Mouse (Mus musculus): ENCODE measurements around the gene Arxes2. TPM values are rescaled to one million over a fixed set of nuclear protein-coding genes. Genes with fewer than 3 reads are reported as not detected.
"Not testable (repeated sequence)": the region's sequence is repeated elsewhere in the genome, so short reads cannot be mapped to it uniquely, and the experiment has no call there.

Gene Arxes2
- polyA plus RNA-seq, 1 experiment = not detected

DNA sequence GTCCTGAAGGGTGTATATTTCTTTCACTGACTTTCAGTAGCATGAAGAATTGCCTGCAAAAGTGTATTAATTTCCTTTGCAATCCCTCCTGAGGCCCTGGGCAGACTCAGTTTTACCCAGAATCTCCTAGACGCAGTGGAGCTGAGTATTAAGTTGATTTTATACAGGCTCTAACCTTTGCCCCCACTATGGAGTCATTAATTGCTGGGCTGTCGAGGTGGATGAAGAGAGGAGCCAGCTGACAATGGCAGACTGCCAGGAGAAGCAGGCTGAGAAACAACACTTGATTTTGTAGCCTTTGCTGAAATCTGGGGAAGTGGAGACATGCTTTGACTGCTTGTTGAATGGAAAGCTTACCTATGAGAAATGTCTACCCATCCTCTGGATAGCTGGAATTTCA, 20.8 kb downstream of the Arxes2 start:
- Histone ChIP-seq H3K4me1 (ENCODE audit: control insufficient read depth, insufficient read depth, low read length) (no peaks in the 10 kb centered on the region), H3K4me3 (ENCODE audit: insufficient read depth, low read depth, low read length) (no peak overlapping the region), H3K27ac (ENCODE audit: insufficient read depth, low read depth, low read length) (no peak overlapping the region)
- no peak for TF ChIP-seq POLR2A (IDR thresholded peaks at IDR 0.05; ENCODE audit: insufficient read depth, low read depth, low read length)
- TF ChIP-seq CTCF (IDR thresholded peaks at IDR 0.05; ENCODE audit: insufficient read depth, low read depth, low read length) = no peak
- 23% methylated on average over 2 of the region's 2 CpGs for WGBS

DNA sequence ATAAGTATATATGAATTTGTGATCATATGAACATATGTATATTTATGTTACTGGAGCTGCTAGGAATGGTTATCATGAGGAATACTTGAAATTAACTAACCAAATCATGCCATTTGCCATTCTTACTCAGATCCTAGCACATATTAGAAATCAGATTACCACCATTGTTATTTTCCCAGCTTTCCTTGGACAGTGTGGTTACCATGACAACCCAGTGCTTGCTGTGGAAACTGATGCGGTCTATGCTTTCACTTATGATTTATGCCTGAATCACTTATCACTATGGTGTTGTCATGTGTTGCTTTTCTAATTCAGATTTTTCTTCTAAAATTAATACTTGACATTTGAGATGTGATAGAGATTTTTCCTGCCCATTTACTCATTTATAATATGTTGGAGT, 36.7 kb downstream of the Arxes2 start:
- TF ChIP-seq CTCF (IDR thresholded peaks at IDR 0.05; ENCODE audit: insufficient read depth, low read depth, low read length) = no peak
- no peak for TF ChIP-seq POLR2A (IDR thresholded peaks at IDR 0.05; ENCODE audit: insufficient read depth, low read depth, low read length)
- Histone ChIP-seq H3K27ac (ENCODE audit: insufficient read depth, low read depth, low read length) (no peak overlapping the region), H3K4me1 (ENCODE audit: control insufficient read depth, insufficient read depth, low read length) (no peaks in the 10 kb centered on the region), H3K4me3 (ENCODE audit: insufficient read depth, low read depth, low read length) (no peak overlapping the region)
- 60% methylated on average over 1 of the region's 1 CpGs for WGBS

DNA sequence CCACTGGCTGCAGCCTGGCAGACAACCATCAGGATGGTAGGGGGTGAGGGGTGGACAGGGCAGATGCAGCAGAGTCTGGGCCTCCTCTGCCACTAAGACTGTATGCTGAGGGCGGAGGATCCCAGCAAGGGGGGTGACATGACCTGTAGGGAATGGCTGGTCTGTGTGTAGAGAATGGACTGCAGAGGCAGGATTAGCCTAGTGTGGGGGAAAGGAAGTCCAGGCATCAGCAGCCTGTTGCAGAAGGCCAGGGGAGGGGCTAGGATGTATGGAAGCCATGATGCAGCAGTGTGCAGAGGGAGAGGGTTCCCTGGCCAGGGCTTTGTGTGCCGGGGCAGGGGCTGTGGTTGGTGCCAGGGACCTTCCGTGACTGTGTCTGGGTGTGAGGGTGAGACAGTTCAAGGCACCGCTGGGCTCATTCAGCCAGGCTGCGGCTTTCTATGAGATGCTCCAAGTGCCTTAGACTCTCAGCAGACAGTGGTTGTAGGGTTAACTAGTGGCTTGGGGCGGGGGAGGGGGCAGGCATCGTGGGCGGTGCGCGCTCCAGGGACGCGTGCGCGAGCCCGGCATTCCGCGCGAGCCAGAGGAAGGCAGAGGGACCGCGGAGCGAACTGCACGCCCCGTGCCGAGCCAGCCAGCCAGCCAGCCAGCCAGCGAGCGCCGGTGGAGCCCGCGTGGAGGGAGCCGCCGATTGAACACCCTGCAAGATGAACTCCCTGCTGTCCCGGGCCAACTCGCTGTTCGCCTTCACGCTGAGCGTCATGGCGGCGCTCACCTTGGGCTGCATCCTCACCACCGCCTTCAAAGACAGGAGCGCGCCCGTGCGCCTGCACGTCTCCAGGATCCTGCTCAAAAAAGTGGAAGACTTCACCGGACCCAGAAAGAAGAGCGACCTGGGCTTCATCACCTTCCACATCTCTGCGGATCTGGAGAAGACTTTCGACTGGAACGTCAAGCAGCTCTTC, 39.5 kb downstream of the Arxes2 start, which contains the start of gene Arxes1:
Gene Arxes1 (plus strand): TSS at position 569 of the 965 bp plus-strand sequence.
- not testable (repeated sequence) for H3K27ac ChIP-seq (ENCODE audit: insufficient read depth, low read depth, low read length); H3K4me1 ChIP-seq (ENCODE audit: control insufficient read depth, insufficient read depth, low read length)
- peak within 1 kb of the TSS; percentile 35 for H3K4me3 ChIP-seq (ENCODE audit: insufficient read depth, low read depth, low read length)
- WGBS = 13% methylated on average over 3 of the region's 49 CpGs

DNA sequence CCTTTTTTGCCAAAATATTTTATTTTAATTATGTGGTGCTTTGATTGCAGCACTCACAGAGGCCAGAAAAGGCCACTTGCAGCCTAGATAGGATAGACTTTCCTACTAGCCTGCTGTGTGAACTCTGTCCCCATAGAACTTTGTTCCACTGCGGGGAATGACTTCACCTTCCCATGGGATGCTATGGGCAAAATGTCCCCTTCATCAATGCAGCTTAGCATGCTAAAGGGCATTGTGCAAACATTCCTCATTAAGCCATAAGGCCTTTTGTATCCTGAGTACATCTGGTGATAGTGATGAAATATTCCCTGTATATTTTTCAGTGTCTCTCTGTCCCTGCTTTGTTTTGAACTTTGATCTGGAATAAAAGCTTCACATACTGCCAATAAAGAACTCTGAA, 50.1 kb downstream of the Arxes2 start:
- TF ChIP-seq CTCF (IDR thresholded peaks at IDR 0.05; ENCODE audit: insufficient read depth, low read depth, low read length) (no peak), POLR2A (IDR thresholded peaks at IDR 0.05; ENCODE audit: insufficient read depth, low read depth, low read length) (no peak)
- Histone ChIP-seq H3K4me1 (ENCODE audit: control insufficient read depth, insufficient read depth, low read length) (no peaks in the 10 kb centered on the region), H3K4me3 (ENCODE audit: insufficient read depth, low read depth, low read length) (no peak overlapping the region), H3K27ac (ENCODE audit: insufficient read depth, low read depth, low read length) (no peak overlapping the region)
- 85% methylated on average over 1 of the region's 1 CpGs for WGBS

Other genes starting within 250 kb of the Arxes2 start
- gene Bhlhb9, start 196.2 kb upstream of the Arxes2 start, polyA plus RNA-seq (2012; ENCODE audit: insufficient read depth, insufficient read length, low replicate concordance, missing spikeins) = not detected in 2 replicates
- 81.4 TPM in 1 of 2 replicates, not detected in the other for gene Gprasp2, start 154.8 kb upstream of the Arxes2 start, polyA plus RNA-seq (2012; ENCODE audit: insufficient read depth, insufficient read length, low replicate concordance, missing spikeins)
- not detected in 2 replicates for gene Arxes1, start 39.5 kb downstream of the Arxes2 start, polyA plus RNA-seq (2012; ENCODE audit: insufficient read depth, insufficient read length, low replicate concordance, missing spikeins)
- gene Bex2, start 74.4 kb downstream of the Arxes2 start, polyA plus RNA-seq (2012; ENCODE audit: insufficient read depth, insufficient read length, low replicate concordance, missing spikeins) = not detected in 2 replicates
- gene Nxf3, start 91.4 kb downstream of the Arxes2 start, polyA plus RNA-seq (2012; ENCODE audit: insufficient read depth, insufficient read length, low replicate concordance, missing spikeins) = not detected in 2 replicates
- not detected in 2 replicates for gene Bex4, start 145.2 kb downstream of the Arxes2 start, polyA plus RNA-seq (2012; ENCODE audit: insufficient read depth, insufficient read length, low replicate concordance, missing spikeins)
- not detected in 2 replicates for gene Tceal8, start 178.5 kb downstream of the Arxes2 start, polyA plus RNA-seq (2012; ENCODE audit: insufficient read depth, insufficient read length, low replicate concordance, missing spikeins)
- not detected in 2 replicates for gene Tceal5, start 210.1 kb downstream of the Arxes2 start, polyA plus RNA-seq (2012; ENCODE audit: insufficient read depth, insufficient read length, low replicate concordance, missing spikeins)
- gene Tceal7, start 221.0 kb downstream of the Arxes2 start, polyA plus RNA-seq (2012; ENCODE audit: insufficient read depth, insufficient read length, low replicate concordance, missing spikeins) = not detected in 2 replicates
- 721 TPM in 1 of 2 replicates, not detected in the other for gene Bex1, start 221.7 kb downstream of the Arxes2 start, polyA plus RNA-seq (2012; ENCODE audit: insufficient read depth, insufficient read length, low replicate concordance, missing spikeins)

Data from olfactory bulb, adult 2 months (tissue).